15 mouse cellular contexts compared by ENCODE assay signal in the genomic region with DNA sequence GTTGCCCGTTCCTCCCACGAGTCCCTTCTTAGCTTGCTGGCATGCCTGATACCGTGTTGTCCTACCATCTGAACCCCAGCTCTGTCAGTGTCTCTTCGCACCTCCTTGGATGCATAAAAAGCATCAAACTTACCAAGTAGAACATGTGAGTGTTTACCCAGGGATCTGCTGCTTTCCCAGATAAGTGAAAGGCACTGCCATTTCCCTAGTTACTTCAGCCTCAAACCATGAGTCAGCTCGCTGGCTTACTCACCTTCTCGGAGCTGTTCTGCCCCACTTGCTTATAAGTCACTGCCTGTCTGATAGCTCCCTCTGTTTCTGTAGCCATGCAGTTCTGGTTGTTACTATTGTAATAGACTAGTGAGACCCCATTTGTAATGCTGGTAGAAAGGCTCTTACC. TPM values are rescaled to one million over a fixed set of nuclear protein-coding genes. Genes with fewer than 3 reads are reported as not detected.
A peak's percentile ranks its signal among the peaks of the same experiment; 100 is the strongest.
DNase-seq lines count a peak whose midpoint lies in the region; ATAC-seq lines count a peak whose summit lies in the region.
"Had no signal": no experiment of that assay in that cellular context is flagged by ENCODE, and none has a peak within 500 bp of the region (broad histone marks: within the 10 kb centered on the region; RNA-seq: fewer than 3 reads in every experiment).

No protein-coding gene starts in this region.

- no peak overlapping the region for H3K27ac ChIP-seq in forebrain, embryonic 11.5 days (ENCODE audit: low read depth, low read length)
- H3K27ac ChIP-seq: embryonic facial prominence, embryonic 10.5 days; hindbrain, embryonic 14.5 days; liver, embryonic 14.5 days had no signal

- H3K4me2 ChIP-seq in forebrain, embryonic 11.5 days (ENCODE audit: low read depth, low read length, severe bottlenecking) = no peak overlapping the region
- H3K4me2 ChIP-seq: hindbrain, embryonic 14.5 days had no signal

- no peak overlapping the region for H3K9ac ChIP-seq in forebrain, embryonic 11.5 days (ENCODE audit: low read length)
- H3K9ac ChIP-seq: hindbrain, embryonic 14.5 days; liver, embryonic 14.5 days had no signal

- H3K27me3 ChIP-seq in forebrain, embryonic 11.5 days (ENCODE audit: control insufficient read depth, insufficient read depth, low read length) = no peaks in the 10 kb centered on the region

- peak; percentile 11 to 13 for DNase-seq in frontal cortex, postnatal 36 days (ENCODE audit: low spot score in 2 of 2)
- DNase-seq in frontal cortex, postnatal 14 days (ENCODE audit: low spot score in 2 of 2) = no peak
- peak; percentile 40 for DNase-seq in urinary bladder, postnatal 14 days (ENCODE audit: low spot score)
- no peak for DNase-seq in urinary bladder, postnatal 4 days (ENCODE audit: low spot score in 2 of 2)
- peak; percentile 74 for DNase-seq in brain, adult 2 months (ENCODE audit: low read depth, low spot score)
- no peak for DNase-seq in left cerebral cortex, postnatal 36 days (ENCODE audit: low spot score in 2 of 2)
- DNase-seq in forebrain, embryonic 11.5 days (ENCODE audit: low spot score) = no peak
- DNase-seq in embryo, embryonic 11 days = no peak
- DNase-seq: cerebellum, postnatal 25 days; layer of hippocampus, postnatal 36 days; left cerebral cortex, postnatal 4 days had no signal

- WGBS in forebrain, embryonic 11.5 days = 93% methylated on average over 6 of the region's 6 CpGs

- H3K9me3 ChIP-seq in forebrain, embryonic 11.5 days (ENCODE audit: control insufficient read depth, low read length) = no peaks in the 10 kb centered on the region
- H3K9me3 ChIP-seq: embryonic facial prominence, embryonic 10.5 days had no signal

- intact Hi-C loops in left cerebral cortex, postnatal 36 days (cut with DNase I) = no loop called here

- no peak overlapping the region for H3K4me3 ChIP-seq in forebrain, embryonic 11.5 days (ENCODE audit: low read depth, low read length)
- H3K4me3 ChIP-seq: embryonic facial prominence, embryonic 10.5 days had no signal

- H3K4me1 ChIP-seq in forebrain, embryonic 11.5 days (replicated peaks; ENCODE audit: control insufficient read depth, insufficient read depth, low read length) = no peaks in the 10 kb centered on the region
- H3K4me1 ChIP-seq: embryonic facial prominence, embryonic 10.5 days had no signal

- no peaks in the 10 kb centered on the region for H3K36me3 ChIP-seq in forebrain, embryonic 11.5 days (ENCODE audit: control insufficient read depth, insufficient read depth, low read length)

- no peak for ATAC-seq in forebrain, embryonic 11.5 days (replicated peaks; ENCODE audit: low FRiP score)
- ATAC-seq: lung, postnatal 0 days had no signal

RNA-seq across cellular contexts. Expression of a gene that starts 9.1 kb away (rescaled TPM):
- 10 to 100 TPM; 74.3 to 75.4 TPM for total RNA-seq in left cerebral cortex, postnatal 36 days (2021)
- polyA plus RNA-seq in forebrain, embryonic 11.5 days (2014; fragmentation: Nextera tagmentation; extraction: Ambion mirVana) = 34.0 and 37.9 TPM in 2 replicates

RNA-seq across cellular contexts. Expression of a gene that starts 49.5 kb away (rescaled TPM):
- 1 to 10 TPM in 1 of 2 experiments, under 1 TPM in 1; 0.82 to 1.1 TPM for total RNA-seq in left cerebral cortex, postnatal 36 days (2021)
- 0.73 and 1.1 TPM in 2 replicates for polyA plus RNA-seq in forebrain, embryonic 11.5 days (2014; fragmentation: Nextera tagmentation; extraction: Ambion mirVana)

RNA-seq across cellular contexts. Expression of a gene that starts 50.8 kb away (rescaled TPM):
- 10 to 100 TPM; 18.9 to 20.5 TPM for total RNA-seq in left cerebral cortex, postnatal 36 days (2021)
- polyA plus RNA-seq in forebrain, embryonic 11.5 days (2014; fragmentation: Nextera tagmentation; extraction: Ambion mirVana) = 15.7 and 16.3 TPM in 2 replicates

Comparison
In these comparisons a context has a peak if more than half of its experiments do, and no peak if none do; other contexts are left out.
1. DNase-seq: peak in frontal cortex, postnatal 36 days (2 of 2), urinary bladder, postnatal 14 days (single experiment) and brain, adult 2 months (single experiment); none in frontal cortex, postnatal 14 days (0 of 2), urinary bladder, postnatal 4 days (0 of 2), left cerebral cortex, postnatal 36 days (0 of 2), forebrain, embryonic 11.5 days (single experiment) and embryo, embryonic 11 days (single experiment).